Mouse (Mus musculus) midbrain, embryonic 11.5 days (tissue): ENCODE measurements around the gene Prkag1. TPM values are rescaled to one million over a fixed set of nuclear protein-coding genes. Genes with fewer than 3 reads are reported as not detected.

Experiments used
- ATAC-seq: fragments of 200-750 bp; cut with Nextera tagmentation; 2 replicates; pipeline ENCODE4 v1.8.0; 2017; ENCODE audit warnings: moderate TSS enrichment, moderate library complexity; ENCODE audit not compliant: low FRiP score
- DNase-seq: peaks from one replicate; pipeline ENCODE4 v3.0.0; 2015; ENCODE audit warnings: low spot score; ENCODE audit errors: missing footprints
- H3K27ac ChIP-seq: fragments of 300-500 bp; sonication (generic); 2 replicates; pipeline ENCODE4 v1.5.1; 2014; ENCODE audit warnings: low read depth, low read length
- H3K27me3 ChIP-seq: fragments of 300-500 bp; sonication (generic); 2 replicates; pipeline ENCODE4 v1.6.1; 2014; ENCODE audit warnings: mild to moderate bottlenecking, low read length, moderate library complexity, mixed read lengths; ENCODE audit not compliant: control insufficient read depth, insufficient read depth
- H3K36me3 ChIP-seq: fragments of 300-500 bp; sonication (generic); 2 replicates; pipeline ENCODE4 v1.6.1; 2014; ENCODE audit warnings: mild to moderate bottlenecking, low read length, moderate library complexity, mixed read lengths; ENCODE audit not compliant: control insufficient read depth, insufficient read depth
- H3K4me1 ChIP-seq: fragments of 300-500 bp; sonication (generic); 2 replicates; pipeline ENCODE4 v1.6.1; 2014; ENCODE audit warnings: low read length; ENCODE audit not compliant: control insufficient read depth, insufficient read depth
- H3K4me2 ChIP-seq: fragments of 300-500 bp; sonication (generic); 2 replicates; pipeline ENCODE4 v1.6.1; 2014; ENCODE audit warnings: mild to moderate bottlenecking, moderate library complexity
- H3K4me3 ChIP-seq: fragments of 300-500 bp; sonication (generic); 2 replicates; pipeline ENCODE4 v1.5.1; 2014; ENCODE audit warnings: low read depth, low read length
- H3K9ac ChIP-seq: fragments of 300-500 bp; sonication (generic); 2 replicates; pipeline ENCODE4 v1.6.1; 2014; ENCODE audit warnings: low read length
- H3K9me3 ChIP-seq: fragments of 300-500 bp; sonication (generic); 2 replicates; pipeline ENCODE4 v1.6.1; 2016; ENCODE audit warnings: low read length; ENCODE audit not compliant: control insufficient read depth
- WGBS: fragments of 180-500 bp; shearing (Covaris S2); extraction: QIAGEN DNeasy Blood & Tissue Kit; methylation state at CpG from one replicate; pipeline ENCODE4 v1.1.7; 2014; 5-methylcytosine and 5-hydroxymethylcytosine counted together
- polyA plus RNA-seq: library from polyadenylated mRNA; unstranded; fragments of >200 nt; fragmentation: Nextera tagmentation; extraction: Ambion mirVana; gene quantifications from 2 replicates; pipeline ENCODE4 v1.2.1, GENCODE M21; 2014

The Prkag1 gene
- polyA plus RNA-seq, 1 experiment from 2014 or later = 81.4 TPM

GRCm38 (mm10) chr15:98802926-98803325 is 28.4 kb downstream of the Prkag1 start:
- Histone ChIP-seq H3K36me3 (no peaks in the 10 kb centered on the region), H3K27me3 (peaks cover 95% of the 10 kb centered on the region), H3K4me3 (no peak overlapping the region), H3K27ac (no peak overlapping the region), H3K9ac (no peak overlapping the region), H3K4me1 (peaks cover 26% of the 10 kb centered on the region), H3K4me2 (no peak overlapping the region), H3K9me3 (no peaks in the 10 kb centered on the region)
- ATAC-seq (no peak), DNase-seq (no peak)
- WGBS = 7% methylated on average over 8 of the region's 8 CpGs

GRCm38 (mm10) chr15:98799396-98799795 is 31.9 kb downstream of the Prkag1 start:
- no peak overlapping the region for H3K4me3 ChIP-seq
- no peak overlapping the region for H3K4me2 ChIP-seq
- H3K9ac ChIP-seq = no peak overlapping the region
- DNase-seq = peak; percentile 100
- peaks cover 31% of the 10 kb centered on the region for H3K4me1 ChIP-seq
- peaks cover 91% of the 10 kb centered on the region for H3K27me3 ChIP-seq
- no peaks in the 10 kb centered on the region for H3K36me3 ChIP-seq
- no peak overlapping the region for H3K27ac ChIP-seq
- no peak for ATAC-seq
- WGBS = 12% methylated on average over 12 of the region's 12 CpGs
- no peaks in the 10 kb centered on the region for H3K9me3 ChIP-seq

GRCm38 (mm10) chr15:98798903-98799302 is 32.4 kb downstream of the Prkag1 start:
- peaks cover 91% of the 10 kb centered on the region for H3K27me3 ChIP-seq
- DNase-seq (peak; percentile 92), ATAC-seq (no peak)
- no peak overlapping the region for H3K4me3 ChIP-seq
- H3K27ac ChIP-seq = peak overlapping the region; percentile 40; the same call in 1 of the 2 replicates
- H3K4me1 ChIP-seq = peaks cover 31% of the 10 kb centered on the region
- H3K36me3 ChIP-seq = no peaks in the 10 kb centered on the region
- WGBS = 45% methylated on average over 3 of the region's 3 CpGs
- H3K9ac ChIP-seq = no peak overlapping the region
- H3K9me3 ChIP-seq = no peaks in the 10 kb centered on the region
- no peak overlapping the region for H3K4me2 ChIP-seq

- WGBS = under 1% methylated on average over 27 of the region's 28 CpGs
- Histone ChIP-seq H3K27ac (peak overlapping the region; percentile 40; the same call in 1 of the 2 replicates), H3K4me1 (peaks cover 35% of the 10 kb centered on the region), H3K36me3 (no peaks in the 10 kb centered on the region), H3K9me3 (no peaks in the 10 kb centered on the region), H3K4me2 (peak overlapping the region; percentile 1; the same call in 1 of the 2 replicates), H3K9ac (peak overlapping the region; percentile 13; the same call in 1 of the 2 replicates), H3K27me3 (peaks cover 91% of the 10 kb centered on the region), H3K4me3 (no peak overlapping the region)
- peak; percentile 97 for ATAC-seq
- DNase-seq = peak; percentile 98
Observed at GRCm38 (mm10) chr15:98797835-98798492, 33.4 kb downstream of the Prkag1 start.

GRCm38 (mm10) chr15:98796803-98797595 is 34.3 kb downstream of the Prkag1 start:
- H3K36me3 ChIP-seq = no peaks in the 10 kb centered on the region
- no peak for ATAC-seq
- H3K9me3 ChIP-seq = no peaks in the 10 kb centered on the region
- no peak overlapping the region for H3K4me2 ChIP-seq
- WGBS = 3% methylated on average over 13 of the region's 13 CpGs
- H3K4me3 ChIP-seq = no peak overlapping the region
- no peak for DNase-seq
- H3K27me3 ChIP-seq = peaks cover 91% of the 10 kb centered on the region
- H3K27ac ChIP-seq = no peak overlapping the region; the same call in 1 of the 2 replicates
- H3K9ac ChIP-seq = no peak overlapping the region
- peaks cover 41% of the 10 kb centered on the region for H3K4me1 ChIP-seq

GRCm38 (mm10) chr15:98793141-98793698 is 38.1 kb downstream of the Prkag1 start:
- no peaks in the 10 kb centered on the region for H3K9me3 ChIP-seq
- no peak overlapping the region for H3K4me3 ChIP-seq
- peaks cover 41% of the 10 kb centered on the region for H3K4me1 ChIP-seq
- peak overlapping the region; percentile 32 for H3K4me2 ChIP-seq
- no peak overlapping the region for H3K27ac ChIP-seq
- 8% methylated on average over 13 of the region's 13 CpGs for WGBS
- H3K27me3 ChIP-seq = peaks cover 96% of the 10 kb centered on the region
- peak; percentile 91 for DNase-seq
- no peaks in the 10 kb centered on the region for H3K36me3 ChIP-seq
- no peak for ATAC-seq
- peak overlapping the region; percentile 16; the same call in 1 of the 2 replicates for H3K9ac ChIP-seq

- H3K4me3 ChIP-seq = peak overlapping the region; percentile 24
- DNase-seq (peak; percentile 91), ATAC-seq (no peak)
- peaks cover 35% of the 10 kb centered on the region for H3K4me1 ChIP-seq
- peak overlapping the region; percentile 32 for H3K4me2 ChIP-seq
- no peak overlapping the region for H3K27ac ChIP-seq
- no peaks in the 10 kb centered on the region for H3K36me3 ChIP-seq
- no peak overlapping the region; the same call in 1 of the 2 replicates for H3K9ac ChIP-seq
- 3% methylated on average over 75 of the region's 75 CpGs for whole genome bisulfite sequencing
- H3K27me3 ChIP-seq = peaks cover 98% of the 10 kb centered on the region
- no peaks in the 10 kb centered on the region for H3K9me3 ChIP-seq
Observed at GRCm38 (mm10) chr15:98792233-98793020, 38.9 kb downstream of the Prkag1 start.

- DNase-seq (peak; percentile 94), ATAC-seq (no peak)
- Histone ChIP-seq H3K4me2 (peak overlapping the region; percentile 11; the same call in 1 of the 2 replicates), H3K9me3 (no peaks in the 10 kb centered on the region), H3K4me3 (peak overlapping the region; percentile 24), H3K4me1 (peaks cover 30% of the 10 kb centered on the region), H3K27ac (no peak overlapping the region), H3K9ac (no peak overlapping the region), H3K27me3 (peaks cover 96% of the 10 kb centered on the region), H3K36me3 (no peaks in the 10 kb centered on the region)
- WGBS = 2% methylated on average over 23 of the region's 23 CpGs
Observed at GRCm38 (mm10) chr15:98791771-98792170, 39.5 kb downstream of the Prkag1 start.
